Mouse (Mus musculus) frontal cortex, postnatal 36 days (tissue): ENCODE data around the gene Zgpat.

Experiments used
- DNase-seq, 2 experiments: peaks; one replicate each; pipeline ENCODE4 v3.0.0; 2022; ENCODE audit warnings: low spot score in 2 of 2

Zgpat gene

GRCm38 (mm10) chr2:181364860-181365596, at the start of gene Zgpat, which contains the start of gene Arfrp1:
Zgpat (plus strand) TSS chr2:181364928.
Arfrp1 (minus strand) TSS chr2:181365404.
- peak; percentile 90 to 91 for DNase-seq

GRCm38 (mm10) chr2:181319248-181320102, 45.3 kb upstream of the Zgpat start, which contains the start of gene Rtel1:
Rtel1 (plus strand) TSS chr2:181319739.
- DNase-seq, result peak; percentile 80 to 85

- no peak for DNase-seq
These were observed 44.6 kb upstream of the Zgpat start for GRCm38 (mm10) chr2:181320103-181320499.

GRCm38 (mm10) chr2:181322136-181322535, 42.6 kb upstream of the Zgpat start:
- no peak for DNase-seq

- no peak for DNase-seq
These were observed 38.6 kb upstream of the Zgpat start for GRCm38 (mm10) chr2:181326098-181326497.

- DNase-seq, result no peak
These were observed 32.2 kb upstream of the Zgpat start for GRCm38 (mm10) chr2:181332542-181332941.

GRCm38 (mm10) chr2:181334023-181334422, 30.7 kb upstream of the Zgpat start:
- peak; percentile 58 to 83 for DNase-seq

GRCm38 (mm10) chr2:181340426-181340825, 24.3 kb upstream of the Zgpat start:
- DNase-seq, result no peak

- no peak for DNase-seq
These were observed 22.0 kb upstream of the Zgpat start for GRCm38 (mm10) chr2:181342766-181343165.

- DNase-seq, result no peak
These were observed 7.9 kb upstream of the Zgpat start for GRCm38 (mm10) chr2:181356780-181357179.

- DNase-seq, result no peak
These were observed 782 bp upstream of the Zgpat start for GRCm38 (mm10) chr2:181363946-181364345.

- no peak for DNase-seq
These were observed 255 bp upstream of the Zgpat start for GRCm38 (mm10) chr2:181364487-181364859.

- no peak for DNase-seq
These were observed 937 bp downstream of the Zgpat start for GRCm38 (mm10) chr2:181365655-181366075.

- DNase-seq, result no peak
These were observed 5.3 kb downstream of the Zgpat start for GRCm38 (mm10) chr2:181370001-181370400.

GRCm38 (mm10) chr2:181375787-181376186, 11.1 kb downstream of the Zgpat start:
- no peak for DNase-seq

- DNase-seq, result no peak
These were observed 12.5 kb downstream of the Zgpat start for GRCm38 (mm10) chr2:181377230-181377629.

GRCm38 (mm10) chr2:181378701-181379100, 14.0 kb downstream of the Zgpat start:
- no peak for DNase-seq

- no peak for DNase-seq
These were observed 15.1 kb downstream of the Zgpat start, which contains the start of gene Lime1 for GRCm38 (mm10) chr2:181379778-181380177. Lime1 (plus strand) TSS chr2:181380078.

- DNase-seq, result no peak
These were observed 15.5 kb downstream of the Zgpat start for GRCm38 (mm10) chr2:181380251-181380650.

- DNase-seq, result no peak
These were observed 16.4 kb downstream of the Zgpat start for GRCm38 (mm10) chr2:181381107-181381506.

- no peak for DNase-seq
These were observed 17.0 kb downstream of the Zgpat start for GRCm38 (mm10) chr2:181381631-181382306.

- no peak for DNase-seq
These were observed 19.7 kb downstream of the Zgpat start for GRCm38 (mm10) chr2:181384463-181384862.
